In the genomic region with DNA sequence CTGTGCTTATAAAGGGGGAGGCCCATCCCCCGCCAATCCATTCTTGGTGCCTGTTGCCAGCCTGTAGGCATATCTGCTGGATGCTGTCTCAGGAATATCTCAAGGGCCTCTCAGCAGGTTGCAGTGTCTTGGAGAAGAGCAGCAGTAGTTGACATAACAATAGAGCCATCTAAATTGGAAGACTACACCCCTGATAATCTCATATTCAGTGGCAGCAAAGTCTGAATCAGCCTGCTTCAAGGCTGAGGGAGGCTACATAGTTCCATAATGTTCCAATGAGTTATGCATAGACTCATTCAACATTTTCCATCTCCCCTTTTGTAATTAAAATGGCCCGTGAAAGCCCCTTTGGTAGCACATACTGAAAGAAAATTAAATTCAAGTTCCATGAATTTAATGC, we compare ENCODE assay signal across 14 mouse cellular contexts.
"Had no signal": no experiment of that assay in that cellular context is flagged by ENCODE, and none has a peak within 500 bp of the region (broad histone marks: within the 10 kb centered on the region; RNA-seq: fewer than 3 reads in every experiment).

No protein-coding gene starts in this region.

- DNase-seq: heart, postnatal 10 days; heart, postnatal 14 days; heart, postnatal 36 days; heart, postnatal 4 days; kidney, adult 11 months; kidney, adult 18-20 months; kidney, adult 8-10 months; kidney, postnatal 10 days; kidney, postnatal 14 days; kidney, postnatal 25 days; kidney, postnatal 36 days; kidney, postnatal 4 days; layer of hippocampus, adult 9-11 months; layer of hippocampus, postnatal 36 days had no signal
